Mouse (Mus musculus) retina, postnatal 1 day (tissue): ENCODE measurements around the gene Chsy1.
"Not testable (repeated sequence)": the region's sequence is repeated elsewhere in the genome, so short reads cannot be mapped to it uniquely, and the experiment has no call there.

Source experiments
- DNase-seq: peaks from one replicate; pipeline ENCODE4 v3.0.0-alpha.2; 2012

The Chsy1 gene

DNA sequence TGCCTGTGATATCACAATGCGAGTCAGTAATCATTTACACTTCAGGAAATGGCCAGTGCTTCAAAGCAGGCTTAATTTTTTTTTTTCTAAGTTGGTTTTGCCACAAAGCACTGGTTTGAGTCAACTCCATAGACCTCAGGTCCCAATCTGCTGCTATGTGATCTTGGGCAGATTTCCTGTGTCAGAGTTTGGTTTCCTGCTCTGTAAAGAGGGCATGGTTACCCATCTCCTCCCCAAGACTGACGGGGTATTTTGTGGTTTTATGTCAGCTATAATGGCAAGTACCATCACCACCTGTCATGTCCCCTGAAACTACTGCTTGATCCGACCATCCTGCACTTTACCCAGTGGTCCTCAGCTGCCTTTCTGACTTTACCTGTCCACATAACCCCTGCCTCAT lies 70.9 kb downstream of the Chsy1 start:
- DNase-seq = no peak

- peak; percentile 39 for DNase-seq
Measured at GRCm38 (mm10) chr7:66180711-66181365, 71.5 kb downstream of the Chsy1 start.

GRCm38 (mm10) chr7:66182075-66182715 lies 72.9 kb downstream of the Chsy1 start:
- DNase-seq = no peak

DNA sequence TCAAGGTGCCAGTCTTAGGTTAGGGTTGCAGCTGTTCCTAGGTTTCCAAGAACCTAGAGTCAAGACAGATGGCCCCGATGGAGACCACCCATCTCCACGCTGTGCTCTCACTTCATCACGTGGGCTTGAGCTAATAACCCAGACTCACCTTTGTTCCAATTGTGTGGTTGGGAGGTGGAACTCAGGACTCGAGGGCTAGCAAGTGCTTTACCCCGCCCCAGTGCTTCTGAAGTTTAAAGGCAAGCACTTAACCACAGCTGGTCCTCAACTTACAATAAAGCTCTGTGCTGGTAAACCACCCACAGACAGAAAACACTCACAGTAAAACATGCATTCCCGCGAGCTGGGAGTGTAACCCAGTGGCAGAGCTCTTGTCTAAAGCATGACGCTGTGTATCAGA lies 74.1 kb downstream of the Chsy1 start:
- DNase-seq = no peak

DNA sequence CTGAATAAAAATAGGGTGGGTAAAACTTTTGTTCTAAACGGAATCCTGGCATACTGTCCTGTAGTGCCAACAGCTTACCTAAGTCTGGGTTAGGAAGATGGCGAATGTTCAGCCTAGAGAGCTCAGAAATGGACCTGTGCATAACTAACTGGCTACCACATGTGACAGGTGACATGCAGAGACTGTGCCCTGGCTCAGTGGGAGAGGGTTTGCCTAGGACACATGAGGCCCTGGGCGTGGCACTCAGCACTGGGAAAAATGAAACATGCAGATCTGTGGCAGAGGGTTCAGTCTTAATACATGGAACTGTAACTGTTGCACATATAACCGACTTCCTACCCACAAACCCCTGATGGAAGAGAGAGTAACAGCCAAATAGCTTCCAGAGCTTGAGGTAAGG lies 74.7 kb downstream of the Chsy1 start:
- no peak for DNase-seq

GRCm38 (mm10) chr7:66185370-66185769 lies 76.1 kb downstream of the Chsy1 start:
- no peak for DNase-seq

GRCm38 (mm10) chr7:66187581-66188231 lies 78.4 kb downstream of the Chsy1 start:
- no peak for DNase-seq

DNA sequence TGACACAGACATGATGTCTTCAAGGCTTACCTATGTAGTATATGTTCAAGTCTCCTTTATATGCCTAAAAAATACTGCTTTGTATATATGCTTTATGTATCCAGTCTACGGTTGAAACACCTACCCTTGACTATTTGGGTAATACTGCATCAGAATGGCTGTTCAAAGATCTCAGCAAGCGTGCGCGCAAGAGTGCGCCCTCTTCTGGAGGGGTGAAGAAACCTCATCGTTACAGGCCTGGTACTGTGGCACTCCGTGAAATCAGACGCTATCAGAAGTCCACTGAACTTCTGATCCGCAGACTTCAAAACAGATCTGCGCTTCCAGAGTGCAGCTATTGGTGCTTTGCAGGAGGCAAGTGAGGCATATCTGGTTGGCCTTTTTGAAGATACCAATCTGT lies 81.1 kb downstream of the Chsy1 start:
- not testable (repeated sequence) for DNase-seq

GRCm38 (mm10) chr7:66194511-66194910 lies 85.2 kb downstream of the Chsy1 start:
- no peak for DNase-seq

DNA sequence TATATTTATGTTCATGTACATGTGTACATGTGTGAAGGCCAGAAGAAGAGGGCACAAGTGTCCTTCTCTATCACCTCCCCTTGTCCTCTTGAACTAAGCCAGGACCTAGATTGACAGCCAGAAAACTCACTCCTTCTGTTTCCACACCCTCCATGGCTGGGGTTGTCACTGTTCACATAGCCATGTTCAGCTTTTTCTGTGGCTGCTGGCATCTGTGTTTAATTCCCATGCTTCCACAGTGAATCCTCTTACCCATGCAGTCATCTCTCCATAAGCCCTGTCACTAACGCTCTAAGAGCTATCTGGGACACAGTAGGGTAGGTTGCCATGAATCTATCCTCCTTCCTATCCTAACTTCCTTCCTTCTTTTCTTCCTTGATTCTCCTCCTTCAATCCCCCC lies 86.6 kb downstream of the Chsy1 start:
- DNase-seq = peak; percentile 32

- DNase-seq = no peak
Measured at GRCm38 (mm10) chr7:66196609-66197445, 87.5 kb downstream of the Chsy1 start.

DNA sequence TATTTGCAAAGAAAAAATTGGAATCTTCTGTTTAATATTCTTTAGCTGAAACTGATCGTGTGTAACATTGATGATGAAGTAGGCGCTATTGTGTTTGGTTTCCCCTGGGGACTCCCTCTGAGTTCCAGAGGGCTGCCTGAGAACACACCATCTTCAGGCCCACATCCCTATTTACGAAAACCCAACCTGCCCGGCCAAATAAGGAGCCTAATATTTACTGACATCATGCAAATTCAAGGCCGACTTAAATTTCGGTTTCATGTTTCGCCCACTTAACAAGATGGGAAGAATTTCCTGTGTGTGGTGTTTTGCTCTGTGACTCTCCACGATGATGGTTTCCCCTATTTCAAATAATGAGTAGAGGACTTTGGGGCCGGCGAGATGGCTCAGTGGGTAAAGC lies 89.1 kb downstream of the Chsy1 start:
- DNase-seq = no peak

DNA sequence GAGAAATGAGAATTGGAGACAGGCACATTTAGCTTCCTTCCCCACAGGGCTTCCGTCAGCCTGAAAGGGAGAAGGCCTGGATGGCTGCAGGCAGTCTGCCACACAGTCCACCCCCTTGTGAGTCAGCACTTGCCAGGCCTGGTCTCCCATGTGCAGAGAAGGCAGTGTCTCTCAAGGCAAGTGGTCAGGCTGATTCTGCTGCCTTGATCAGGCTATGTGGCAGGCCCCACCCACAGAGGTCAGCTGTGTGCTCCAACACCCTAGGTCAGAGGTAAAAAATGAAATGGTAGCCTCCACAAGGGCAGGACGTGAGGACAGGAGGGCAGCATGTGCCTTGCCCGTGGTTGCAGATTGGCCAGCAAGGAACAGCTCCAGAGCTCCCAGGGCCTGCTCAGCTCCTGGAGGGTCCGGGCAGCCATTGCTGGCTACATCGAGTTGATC lies 90.1 kb downstream of the Chsy1 start:
- DNase-seq = no peak

DNA sequence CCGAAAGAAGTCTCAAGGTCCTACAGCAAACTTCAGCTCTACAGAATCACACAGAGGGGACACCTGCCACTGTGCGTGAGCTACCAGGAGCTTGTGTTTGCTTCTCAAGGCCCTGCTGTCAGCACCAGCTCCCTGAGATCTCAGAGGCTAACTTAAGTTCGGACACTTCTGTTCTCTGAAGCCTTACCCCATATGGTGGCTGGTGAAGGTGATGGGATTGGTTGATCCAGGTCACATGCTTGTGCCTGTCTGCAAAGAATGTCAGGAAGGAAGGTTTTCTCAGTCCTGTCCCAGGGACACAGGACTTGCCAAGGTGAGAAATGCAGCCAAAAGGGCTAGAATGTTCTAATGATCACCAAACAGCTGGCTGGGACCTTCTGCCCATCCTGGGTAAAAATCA lies 91.1 kb downstream of the Chsy1 start:
- DNase-seq = no peak

DNA sequence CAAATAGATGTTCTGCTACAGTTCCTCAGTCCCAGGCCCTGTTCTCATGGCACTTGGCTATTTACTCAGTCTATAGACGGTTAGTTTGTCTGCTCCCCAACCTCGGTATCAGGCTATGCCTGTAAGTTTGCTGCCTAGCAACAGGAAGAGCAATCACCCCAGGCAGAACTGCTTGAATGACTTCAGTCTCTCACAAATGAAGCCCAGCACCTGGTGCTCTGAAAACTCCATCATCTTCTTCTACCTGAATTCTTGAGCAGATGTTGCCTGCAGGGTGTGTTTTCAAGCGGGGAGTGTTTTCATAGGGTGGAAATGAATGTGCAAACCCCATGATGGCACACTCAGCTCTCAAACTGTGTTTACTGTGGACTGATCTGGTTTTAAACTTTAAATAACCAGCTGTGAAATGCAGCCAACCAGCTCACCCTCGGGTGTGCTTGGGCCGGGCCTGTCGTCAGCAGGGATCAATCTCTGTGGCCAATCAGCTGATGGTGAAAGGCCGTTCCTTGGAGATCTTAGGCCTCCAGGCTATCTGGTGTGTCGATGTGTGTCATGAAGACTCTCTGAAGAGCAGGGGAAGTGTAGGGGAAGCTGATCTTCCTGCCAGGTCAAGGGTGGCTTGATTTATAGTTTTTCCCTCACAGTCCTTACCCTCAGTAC lies 91.6 kb downstream of the Chsy1 start:
- peak; percentile 55 for DNase-seq

GRCm38 (mm10) chr7:66201657-66202056 lies 92.3 kb downstream of the Chsy1 start:
- no peak for DNase-seq

- no peak for DNase-seq
Measured at GRCm38 (mm10) chr7:66209920-66210319, 100.6 kb downstream of the Chsy1 start.

DNA sequence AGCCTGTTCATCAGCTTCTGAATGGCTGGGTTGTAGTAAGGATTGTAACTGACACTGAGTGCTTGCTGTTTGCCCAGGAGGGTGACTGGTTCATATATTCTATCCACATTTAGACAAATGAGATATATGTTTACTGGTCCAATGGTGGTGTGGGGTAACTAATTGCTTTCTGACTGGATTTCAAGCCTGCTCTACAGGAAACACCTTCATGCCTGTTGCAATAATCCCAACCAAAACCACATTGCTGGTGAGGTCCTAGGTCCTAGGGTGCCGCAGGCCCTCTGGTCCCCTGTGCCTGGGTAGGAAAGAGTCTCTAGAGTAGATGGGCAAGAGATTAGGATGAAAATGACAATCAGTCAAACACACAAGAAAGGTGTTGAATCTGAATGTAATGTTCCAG lies 103.6 kb downstream of the Chsy1 start:
- DNase-seq = no peak

DNA sequence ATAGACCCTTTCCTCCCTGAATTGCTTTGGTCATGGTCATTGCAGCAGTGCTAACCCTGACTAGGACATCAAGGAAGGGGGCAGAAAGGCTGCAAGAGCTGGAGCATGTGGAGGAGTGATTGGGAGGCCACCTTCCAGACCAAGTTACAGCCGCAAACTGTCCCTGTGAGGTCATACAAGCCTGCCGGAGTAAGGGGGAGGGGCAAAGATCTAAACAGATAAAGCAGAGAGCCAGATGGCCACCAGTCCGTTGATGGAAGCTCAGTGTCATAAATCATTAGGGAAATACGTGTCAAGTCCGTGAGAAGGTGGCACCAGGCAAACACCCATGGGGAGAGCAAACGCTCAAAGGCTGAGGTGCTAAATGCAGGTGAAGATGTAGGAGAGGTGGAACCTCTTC lies 105.2 kb downstream of the Chsy1 start:
- DNase-seq = peak; percentile 91

- no peak for DNase-seq
Measured at GRCm38 (mm10) chr7:66215911-66216310, 106.6 kb downstream of the Chsy1 start.

GRCm38 (mm10) chr7:66217011-66217410 lies 107.7 kb downstream of the Chsy1 start:
- no peak for DNase-seq

GRCm38 (mm10) chr7:66217531-66218094 lies 108.3 kb downstream of the Chsy1 start:
- no peak for DNase-seq
